10 mouse cellular contexts compared by ENCODE assay signal in the genomic region with DNA sequence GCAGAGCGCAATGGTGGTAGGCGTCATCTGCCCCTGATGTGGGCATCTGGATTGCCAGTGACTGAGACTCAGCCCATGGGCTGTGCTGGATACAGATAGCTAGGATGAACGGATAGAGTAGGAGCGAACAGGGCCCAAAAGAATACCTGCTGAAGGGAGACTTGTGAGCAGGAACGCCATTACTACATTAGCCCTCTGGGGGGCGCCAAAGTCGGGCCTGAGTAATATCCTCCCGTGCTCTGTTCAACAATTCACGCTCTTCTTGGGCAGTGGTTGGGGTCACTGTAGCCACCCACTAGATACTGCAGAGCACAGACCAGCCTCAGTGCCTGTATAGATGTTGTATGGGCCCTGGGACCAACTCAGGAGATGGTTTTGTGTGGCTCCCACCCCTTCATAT. TPM values are rescaled to one million over a fixed set of nuclear protein-coding genes. Genes with fewer than 3 reads are reported as not detected.
DNase-seq lines count a peak whose midpoint lies in the region; ATAC-seq and TF ChIP-seq lines count a peak whose summit lies in the region.
"Had no signal": no experiment of that assay in that cellular context is flagged by ENCODE, and none has a peak within 500 bp of the region (broad histone marks: within the 10 kb centered on the region; RNA-seq: fewer than 3 reads in every experiment).

No protein-coding gene starts in this region.

- H3K9me3 ChIP-seq in neural tube, embryonic 11.5 days (ENCODE audit: control insufficient read depth, low read length): no peaks in the 10 kb centered on the region
- no peaks in the 10 kb centered on the region for H3K9me3 ChIP-seq in stomach, postnatal 0 days (ENCODE audit: control insufficient read depth, low read length)
- no peaks in the 10 kb centered on the region for H3K9me3 ChIP-seq in hindbrain, embryonic 12.5 days (replicated peaks)
- H3K9me3 ChIP-seq: stomach, embryonic 15.5 days had no signal

- intact Hi-C loops in heart, adult 2 months (cut with DNase I): loop anchor here (10.0 kb wide), 1 partner anchor 164 kb away; a partner anchor contains a TSS
- intact Hi-C loops in heart, postnatal 36 days (cut with DNase I): loop anchor here (2.0 kb wide), 1 partner anchor 72 kb away; no protein-coding TSS in a partner anchor

- no peaks in the 10 kb centered on the region for H3K79me2 ChIP-seq in heart, adult 2 months (replicated peaks; ENCODE audit: control insufficient read depth, insufficient read depth, low read length)

- TF ChIP-seq CTCF in heart, adult 2 months (IDR thresholded peaks at IDR 0.05): peak; percentile 61
- TF ChIP-seq CTCF in stomach, postnatal 0 days (IDR thresholded peaks at IDR 0.05; ENCODE audit: low read depth): peak; percentile 53

- TF ChIP-seq EP300 in heart, adult 2 months (IDR thresholded peaks at IDR 0.05; ENCODE audit: insufficient read depth, low read depth, low read length): no peak
- TF ChIP-seq EP300 in stomach, postnatal 0 days (optimal IDR thresholded peaks at IDR 0.05): no peak

- H3K36me3 ChIP-seq in heart, adult 2 months (ENCODE audit: control insufficient read depth, insufficient read depth, low read length): no peaks in the 10 kb centered on the region
- no peaks in the 10 kb centered on the region for H3K36me3 ChIP-seq in neural tube, embryonic 11.5 days (ENCODE audit: control insufficient read depth, insufficient read depth, low read length)
- no peaks in the 10 kb centered on the region for H3K36me3 ChIP-seq in stomach, postnatal 0 days (ENCODE audit: control insufficient read depth, insufficient read depth, low read length)
- no peaks in the 10 kb centered on the region for H3K36me3 ChIP-seq in hindbrain, embryonic 12.5 days
- H3K36me3 ChIP-seq: stomach, embryonic 15.5 days had no signal

- no peak overlapping the region for H3K9ac ChIP-seq in heart, adult 2 months (ENCODE audit: low read depth, low read length)
- H3K9ac ChIP-seq in neural tube, embryonic 11.5 days (ENCODE audit: low read length): no peak overlapping the region
- H3K9ac ChIP-seq in stomach, postnatal 0 days (ENCODE audit: low read length): no peak overlapping the region
- no peak overlapping the region for H3K9ac ChIP-seq in hindbrain, embryonic 12.5 days
- H3K9ac ChIP-seq: stomach, embryonic 15.5 days had no signal

- no peak overlapping the region for H3K4me2 ChIP-seq in neural tube, embryonic 11.5 days (ENCODE audit: low read depth)
- no peak overlapping the region for H3K4me2 ChIP-seq in stomach, postnatal 0 days (replicated peaks; ENCODE audit: low read depth)
- no peak overlapping the region for H3K4me2 ChIP-seq in hindbrain, embryonic 12.5 days (replicated peaks)
- H3K4me2 ChIP-seq: stomach, embryonic 15.5 days had no signal

- ATAC-seq in neural tube, embryonic 11.5 days (ENCODE audit: insufficient read depth, low FRiP score, low TSS enrichment): no peak
- ATAC-seq in stomach, postnatal 0 days (ENCODE audit: low FRiP score, low TSS enrichment): no peak
- no peak for ATAC-seq in hindbrain, embryonic 12.5 days (ENCODE audit: low FRiP score)

- no peak for DNase-seq in heart, adult 2 months
- DNase-seq in heart, postnatal 36 days: no peak
- peak; percentile 48 for DNase-seq in neural tube, embryonic 11.5 days (ENCODE audit: low spot score)
- DNase-seq in neural tube, embryonic 10.5 days (ENCODE audit: extremely low spot score, low spot score): no peak
- peak; percentile 75 for DNase-seq in cerebellum, adult 9-10 months
- DNase-seq in stomach, postnatal 0 days (ENCODE audit: low spot score): no peak
- no peak for DNase-seq in right cerebral cortex, postnatal 4 days
- DNase-seq: lung, postnatal 4 days had no signal

- 33% methylated on average over 9 of the region's 9 CpGs for WGBS in heart, adult 2 months
- whole genome bisulfite sequencing in neural tube, embryonic 11.5 days: 26% methylated on average over 9 of the region's 9 CpGs
- 33% methylated on average over 9 of the region's 9 CpGs for WGBS in stomach, postnatal 0 days
- 24% methylated on average over 9 of the region's 9 CpGs for WGBS in hindbrain, embryonic 12.5 days

- 0 out of 2 replicates have a peak, but pooled peaks cover 1% of the 10 kb centered on the region for H3K4me1 ChIP-seq in heart, adult 2 months (ENCODE audit: control insufficient read depth, insufficient read depth, low read length)
- peaks cover 4% of the 10 kb centered on the region; the same call in 1 of the 2 replicates for H3K4me1 ChIP-seq in neural tube, embryonic 11.5 days (ENCODE audit: control insufficient read depth, insufficient read depth, low read length)
- no peaks in the 10 kb centered on the region for H3K4me1 ChIP-seq in stomach, postnatal 0 days (replicated peaks; ENCODE audit: control insufficient read depth, insufficient read depth)
- peaks cover 17% of the 10 kb centered on the region for H3K4me1 ChIP-seq in hindbrain, embryonic 12.5 days

- no peak for TF ChIP-seq POLR2A in heart, adult 2 months (IDR thresholded peaks at IDR 0.05; ENCODE audit: insufficient read depth, low read depth, low read length)

- H3K27me3 ChIP-seq in heart, adult 2 months (ENCODE audit: control insufficient read depth, insufficient read depth, low read length): no peaks in the 10 kb centered on the region; the same call in 1 of the 2 replicates
- H3K27me3 ChIP-seq in neural tube, embryonic 11.5 days (ENCODE audit: control insufficient read depth, insufficient read depth, low read length): peaks cover 32% of the 10 kb centered on the region
- H3K27me3 ChIP-seq in stomach, postnatal 0 days (ENCODE audit: control insufficient read depth, insufficient read depth, low read length): no peaks in the 10 kb centered on the region
- peaks cover 72% of the 10 kb centered on the region for H3K27me3 ChIP-seq in hindbrain, embryonic 12.5 days

- no peak overlapping the region for H3K27ac ChIP-seq in heart, adult 2 months
- no peak overlapping the region for H3K27ac ChIP-seq in neural tube, embryonic 11.5 days (ENCODE audit: low read depth, low read length)
- no peak overlapping the region for H3K27ac ChIP-seq in stomach, postnatal 0 days (replicated peaks)
- H3K27ac ChIP-seq in hindbrain, embryonic 12.5 days: no peak overlapping the region
- H3K27ac ChIP-seq: stomach, embryonic 15.5 days had no signal

- H3K4me3 ChIP-seq in heart, adult 2 months: no peak overlapping the region
- H3K4me3 ChIP-seq in neural tube, embryonic 11.5 days (ENCODE audit: low read depth, low read length): no peak overlapping the region
- no peak overlapping the region for H3K4me3 ChIP-seq in stomach, postnatal 0 days (ENCODE audit: low read depth, low read length)
- no peak overlapping the region for H3K4me3 ChIP-seq in hindbrain, embryonic 12.5 days
- H3K4me3 ChIP-seq: stomach, embryonic 15.5 days had no signal

RNA-seq across cellular contexts. Expression of a gene that starts 9.1 kb away (rescaled TPM):
- total RNA-seq in heart, adult 2 months (2021): not detected
- not detected in 2 replicates for polyA plus RNA-seq in heart, adult 2 months (2012; rRNA removed)
- total RNA-seq in heart, postnatal 36 days (2021): not detected
- polyA plus RNA-seq in neural tube, embryonic 11.5 days (2014; fragmentation: Nextera tagmentation; extraction: Ambion mirVana): 1.4 and 2.1 TPM in 2 replicates
- polyA plus RNA-seq in stomach, postnatal 0 days (2015; fragmentation: Nextera tagmentation; extraction: Ambion mirVana): 0.53 and 0.58 TPM in 2 replicates
- 2.9 and 3.7 TPM in 2 replicates for polyA plus RNA-seq in hindbrain, embryonic 12.5 days (2016; fragmentation: Nextera tagmentation; extraction: Ambion mirVana)

RNA-seq across cellular contexts. Expression of a gene that starts 34.3 kb away (rescaled TPM):
- total RNA-seq in heart, adult 2 months (2021): 10 to 100 TPM; 43.8 to 45.1 TPM
- polyA plus RNA-seq in heart, adult 2 months (2012; rRNA removed): 34.1 and 39.6 TPM in 2 replicates
- total RNA-seq in heart, postnatal 36 days (2021): 10 to 100 TPM; 46.4 to 48.4 TPM
- polyA plus RNA-seq in neural tube, embryonic 11.5 days (2014; fragmentation: Nextera tagmentation; extraction: Ambion mirVana): 40.1 and 42.8 TPM in 2 replicates
- polyA plus RNA-seq in stomach, postnatal 0 days (2015; fragmentation: Nextera tagmentation; extraction: Ambion mirVana): 10.1 and 10.8 TPM in 2 replicates
- polyA plus RNA-seq in hindbrain, embryonic 12.5 days (2016; fragmentation: Nextera tagmentation; extraction: Ambion mirVana): 41.1 and 46.9 TPM in 2 replicates

RNA-seq across cellular contexts. Expression of a gene that starts 40.0 kb away (rescaled TPM):
- total RNA-seq in heart, adult 2 months (2021): under 1 TPM; 0.08 to 0.09 TPM
- polyA plus RNA-seq in heart, adult 2 months (2012; rRNA removed): 0.14 and 0.38 TPM in 2 replicates
- total RNA-seq in heart, postnatal 36 days (2021): under 1 TPM in 1 of 2 experiments, not detected in 1; 0.25 TPM
- 0.74 and 0.78 TPM in 2 replicates for polyA plus RNA-seq in neural tube, embryonic 11.5 days (2014; fragmentation: Nextera tagmentation; extraction: Ambion mirVana)
- 0.72 and 0.74 TPM in 2 replicates for polyA plus RNA-seq in stomach, postnatal 0 days (2015; fragmentation: Nextera tagmentation; extraction: Ambion mirVana)
- polyA plus RNA-seq in hindbrain, embryonic 12.5 days (2016; fragmentation: Nextera tagmentation; extraction: Ambion mirVana): 1.8 and 2.3 TPM in 2 replicates

Comparison
In these comparisons a context has a peak if more than half of its experiments do, and no peak if none do; other contexts are left out.
1. DNase-seq: peak in neural tube, embryonic 11.5 days (single experiment) and cerebellum, adult 9-10 months (single experiment); none in heart, adult 2 months (0 of 2), heart, postnatal 36 days (0 of 2), neural tube, embryonic 10.5 days (single experiment), stomach, postnatal 0 days (single experiment) and right cerebral cortex, postnatal 4 days (single experiment).